Mouse (Mus musculus) bone marrow macrophage, adult 2 months (primary cell): Measurements from ENCODE around the gene Lgalsl. TPM values are rescaled to one million over a fixed set of nuclear protein-coding genes. Genes with fewer than 3 reads are reported as not detected.

Source experiments
- H3K27ac ChIP-seq: 2 replicates; pipeline ENCODE4 v1.5.1; 2012; ENCODE audit warnings: low read depth, low read length; ENCODE audit not compliant: insufficient read depth
- H3K4me1 ChIP-seq: 2 replicates; pipeline ENCODE4 v1.6.1; 2012; ENCODE audit warnings: low read length; ENCODE audit not compliant: control insufficient read depth, insufficient read depth
- H3K4me3 ChIP-seq: 2 replicates; pipeline ENCODE4 v1.5.1; 2012; ENCODE audit warnings: mild to moderate bottlenecking, low read length, moderate library complexity; ENCODE audit not compliant: insufficient read depth
- CTCF ChIP-seq: IDR thresholded peaks from 2 replicates; pipeline ENCODE4 v1.5.1; 2012; ENCODE audit warnings: low read depth, mild to moderate bottlenecking, low read length, moderate library complexity
- POLR2A ChIP-seq: IDR thresholded peaks from 2 replicates; pipeline ENCODE4 v1.6.1; 2012; ENCODE audit warnings: mild to moderate bottlenecking, low read depth, low read length, borderline replicate concordance
- polyA plus RNA-seq: library from polyadenylated mRNA; stranded (reverse); fragments of >200 nt; gene quantifications from 2 replicates; pipeline ENCODE4 v1.2.4, GENCODE M21; 2012; ENCODE audit not compliant: missing spikeins, insufficient read depth, insufficient read length

Gene Lgalsl
- polyA plus RNA-seq, 1 experiment: 0.38 TPM

DNA sequence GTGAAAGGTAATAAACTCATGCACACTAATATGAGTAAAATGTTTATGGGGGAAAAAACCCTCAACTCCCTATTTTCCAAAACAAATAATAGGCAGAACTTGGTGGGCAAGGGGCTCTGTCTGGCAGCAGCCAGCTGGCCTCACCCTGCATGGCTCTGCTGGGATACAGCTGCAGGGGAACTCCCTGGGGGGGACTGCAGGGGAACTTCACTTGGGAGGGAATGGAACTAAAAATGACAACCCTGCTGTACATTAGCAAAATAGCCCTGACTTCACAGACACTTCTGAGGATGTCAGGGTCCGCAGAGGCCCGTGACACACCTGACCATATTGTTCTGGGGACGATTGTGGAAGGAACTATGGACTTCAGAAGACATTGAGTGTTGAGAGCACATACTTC lies 29.5 kb upstream of the Lgalsl start:
- Histone ChIP-seq H3K4me3 (no peak overlapping the region), H3K4me1 (no peaks in the 10 kb centered on the region), H3K27ac (no peak overlapping the region)
- TF ChIP-seq CTCF: no peak
- TF ChIP-seq POLR2A: no peak

DNA sequence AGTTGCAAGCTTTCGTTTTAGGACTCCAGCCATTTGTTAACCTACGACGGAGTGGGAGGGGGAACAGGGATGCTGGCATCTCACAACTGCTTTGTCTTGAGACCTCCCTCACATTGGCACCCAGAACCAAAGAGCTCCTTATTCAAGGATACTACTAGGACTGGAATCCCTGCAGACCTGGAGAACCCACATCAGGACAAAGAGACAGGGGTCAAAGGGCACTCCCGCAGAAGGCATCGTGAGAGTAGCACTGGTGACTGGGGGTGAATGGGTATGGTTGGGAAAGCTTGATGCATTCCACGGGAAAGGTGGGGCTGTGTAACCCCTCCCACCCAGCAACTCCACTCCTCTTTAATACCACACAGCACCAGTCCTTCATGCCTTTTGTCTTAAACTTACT lies 29.0 kb upstream of the Lgalsl start:
- no peaks in the 10 kb centered on the region for H3K4me1 ChIP-seq
- H3K4me3 ChIP-seq: no peak overlapping the region
- TF ChIP-seq POLR2A (no peak), CTCF (no peak)
- no peak overlapping the region for H3K27ac ChIP-seq

DNA sequence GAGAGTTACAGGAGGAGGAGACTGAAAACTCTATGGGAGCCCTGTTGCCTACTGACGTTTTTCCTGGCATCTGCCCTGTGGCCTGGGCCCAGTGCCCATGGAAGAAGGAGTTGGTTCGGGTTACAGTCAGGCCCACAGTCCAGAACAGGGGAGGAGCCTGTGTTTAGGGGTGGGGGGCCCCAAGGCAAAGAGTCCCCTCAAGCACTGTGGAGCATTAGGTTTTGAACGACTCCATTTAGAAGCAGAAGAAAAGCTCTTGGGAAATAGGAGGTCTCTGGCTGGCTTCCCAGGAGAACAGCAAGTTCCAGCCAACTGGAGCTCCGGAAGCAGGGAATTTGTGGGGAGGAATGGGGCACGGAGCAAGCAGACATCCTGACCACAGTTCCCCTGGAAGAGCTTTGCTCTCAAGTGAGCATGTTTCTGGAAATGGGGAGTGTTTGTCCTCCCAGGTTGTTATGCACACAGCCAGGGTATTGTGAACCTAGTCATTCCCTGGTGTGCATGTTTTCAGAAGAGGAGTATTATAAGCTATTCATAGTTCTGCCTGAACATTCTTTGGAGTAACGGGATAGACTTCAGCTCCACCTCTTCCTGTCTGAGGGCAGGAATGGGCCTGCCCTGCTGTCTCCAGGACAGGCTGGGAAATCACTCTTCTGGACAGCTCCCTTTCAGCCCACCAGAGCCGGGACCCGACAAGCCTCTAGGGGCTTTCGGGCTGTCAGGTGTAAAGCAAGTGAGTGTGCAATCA lies 28.2 kb upstream of the Lgalsl start:
- H3K4me3 ChIP-seq: no peak overlapping the region
- no peak overlapping the region for H3K27ac ChIP-seq
- no peaks in the 10 kb centered on the region for H3K4me1 ChIP-seq
- TF ChIP-seq POLR2A (no peak), CTCF (no peak)

DNA sequence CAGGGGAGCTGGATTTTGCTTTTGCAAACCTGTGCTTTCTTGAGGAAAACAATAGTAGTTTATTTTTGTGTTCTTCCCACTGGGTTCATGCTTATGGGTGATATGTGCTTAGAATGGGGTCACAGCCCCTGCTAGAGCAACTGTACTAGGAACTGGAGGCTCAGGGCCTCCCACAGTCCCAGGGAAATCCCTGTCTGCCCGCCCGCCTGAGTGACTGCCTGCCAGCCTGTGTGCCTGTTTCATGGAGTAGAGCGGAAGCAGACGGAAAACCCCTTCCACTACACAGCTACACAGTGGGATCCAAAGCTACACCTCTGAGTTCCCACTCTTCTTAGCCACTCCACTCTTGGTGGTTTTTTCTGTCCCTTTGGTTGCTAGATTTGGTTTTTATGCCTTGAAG lies 27.1 kb upstream of the Lgalsl start:
- Histone ChIP-seq H3K4me1 (no peaks in the 10 kb centered on the region), H3K4me3 (no peak overlapping the region), H3K27ac (no peak overlapping the region)
- TF ChIP-seq POLR2A (no peak), CTCF (no peak)

DNA sequence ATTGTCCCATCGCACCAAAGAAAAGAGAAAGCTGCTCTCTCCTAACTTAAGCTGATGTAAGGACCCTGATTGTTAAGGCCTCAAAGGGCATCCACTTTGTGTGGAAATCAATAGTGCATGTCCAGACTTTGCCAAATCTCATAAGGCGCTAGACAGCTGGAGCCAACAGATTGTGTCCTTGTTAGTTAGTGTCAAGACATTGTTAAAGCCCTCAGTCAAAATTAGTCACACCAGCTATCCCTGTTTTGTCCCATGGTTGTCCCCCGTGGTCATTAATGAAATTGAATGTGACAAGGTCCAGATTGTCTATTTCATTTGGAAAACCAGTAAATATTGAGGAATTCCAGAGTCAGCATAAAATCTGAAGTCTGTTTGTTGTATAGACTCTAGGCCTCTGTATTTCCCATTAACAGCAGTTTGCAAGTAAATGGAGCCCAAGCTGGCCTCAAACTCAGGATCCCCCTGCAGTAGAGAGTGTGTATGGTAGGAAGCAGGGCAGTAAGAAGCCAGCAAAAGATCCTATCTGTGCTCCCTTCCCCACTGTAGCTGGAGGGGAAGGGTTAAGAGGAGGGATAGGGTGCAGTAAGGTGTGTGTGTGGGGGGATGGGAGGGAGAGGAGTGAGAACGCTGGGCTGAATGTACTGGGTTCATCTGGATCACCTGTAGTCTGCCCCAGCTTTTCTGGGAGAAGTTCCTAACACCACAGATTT lies 23.3 kb upstream of the Lgalsl start:
- TF ChIP-seq POLR2A: no peak
- TF ChIP-seq CTCF: no peak
- no peaks in the 10 kb centered on the region for H3K4me1 ChIP-seq
- H3K4me3 ChIP-seq: no peak overlapping the region
- H3K27ac ChIP-seq: no peak overlapping the region

DNA sequence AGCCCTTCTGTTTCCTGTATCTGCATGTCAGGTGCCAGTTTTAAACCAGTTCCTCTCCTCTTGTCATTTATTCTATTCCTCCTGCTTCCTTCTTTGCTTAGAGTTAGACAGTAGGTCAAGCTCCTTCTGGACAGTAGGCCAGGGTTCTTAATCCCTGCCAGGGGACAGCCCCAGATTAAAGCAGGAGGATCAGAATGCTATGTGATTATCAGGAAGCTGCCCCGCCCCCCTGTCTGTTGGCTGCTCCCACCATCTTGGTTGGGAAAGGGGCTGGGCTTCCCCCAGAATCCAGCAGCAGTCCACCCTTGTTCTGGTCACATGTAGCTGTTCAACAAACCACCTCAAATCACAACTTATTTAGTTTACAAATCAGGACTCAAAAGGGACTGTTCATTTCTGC lies 19.3 kb upstream of the Lgalsl start:
- Histone ChIP-seq H3K4me1 (peaks cover 9% of the 10 kb centered on the region), H3K27ac (no peak overlapping the region), H3K4me3 (no peak overlapping the region)
- no peak for TF ChIP-seq POLR2A
- TF ChIP-seq CTCF: no peak

DNA sequence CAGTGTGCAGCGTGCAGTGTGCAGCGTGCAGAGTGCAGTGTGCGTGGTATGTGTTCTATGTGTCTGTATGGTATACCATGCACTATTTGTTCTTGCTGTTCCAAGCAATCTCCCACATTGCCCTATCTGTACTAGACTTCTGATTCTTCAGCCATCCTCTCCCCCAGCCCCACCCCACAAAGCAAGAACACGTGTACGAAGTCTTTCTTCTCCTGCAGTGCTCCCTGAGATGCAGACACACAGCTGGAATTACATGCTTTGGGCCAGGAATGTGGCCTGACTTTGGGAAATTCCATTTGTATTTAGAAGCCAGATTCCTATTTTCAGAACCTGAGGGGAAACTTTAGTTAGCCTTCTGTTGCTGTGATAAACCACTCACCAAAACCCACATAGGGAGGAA lies 18.5 kb upstream of the Lgalsl start:
- H3K4me3 ChIP-seq: no peak overlapping the region
- peaks cover 9% of the 10 kb centered on the region for H3K4me1 ChIP-seq
- H3K27ac ChIP-seq: no peak overlapping the region
- TF ChIP-seq CTCF: no peak
- TF ChIP-seq POLR2A: no peak

DNA sequence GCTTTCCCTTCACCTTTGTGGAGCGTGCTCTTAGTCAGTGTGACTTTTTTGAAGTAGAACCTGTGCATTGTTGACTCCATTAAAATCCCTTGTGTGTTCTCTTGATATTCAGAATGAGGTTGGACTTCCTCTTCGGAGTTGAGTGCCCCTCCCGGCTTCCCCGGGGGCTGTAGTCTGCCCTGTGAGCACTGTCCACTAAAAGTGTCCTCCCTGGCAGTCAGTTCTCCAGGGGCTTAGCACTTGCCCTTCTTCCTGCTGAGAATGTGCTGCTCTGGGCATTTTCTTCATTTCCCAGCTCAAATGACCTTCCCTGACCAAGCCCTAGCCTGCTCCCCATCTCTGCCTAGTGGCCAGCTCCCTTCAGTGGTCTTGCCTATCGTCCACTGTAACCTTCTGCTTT lies 6.5 kb upstream of the Lgalsl start:
- H3K4me3 ChIP-seq: no peak overlapping the region
- TF ChIP-seq CTCF (no peak), POLR2A (no peak)
- H3K27ac ChIP-seq: no peak overlapping the region
- no peaks in the 10 kb centered on the region for H3K4me1 ChIP-seq

DNA sequence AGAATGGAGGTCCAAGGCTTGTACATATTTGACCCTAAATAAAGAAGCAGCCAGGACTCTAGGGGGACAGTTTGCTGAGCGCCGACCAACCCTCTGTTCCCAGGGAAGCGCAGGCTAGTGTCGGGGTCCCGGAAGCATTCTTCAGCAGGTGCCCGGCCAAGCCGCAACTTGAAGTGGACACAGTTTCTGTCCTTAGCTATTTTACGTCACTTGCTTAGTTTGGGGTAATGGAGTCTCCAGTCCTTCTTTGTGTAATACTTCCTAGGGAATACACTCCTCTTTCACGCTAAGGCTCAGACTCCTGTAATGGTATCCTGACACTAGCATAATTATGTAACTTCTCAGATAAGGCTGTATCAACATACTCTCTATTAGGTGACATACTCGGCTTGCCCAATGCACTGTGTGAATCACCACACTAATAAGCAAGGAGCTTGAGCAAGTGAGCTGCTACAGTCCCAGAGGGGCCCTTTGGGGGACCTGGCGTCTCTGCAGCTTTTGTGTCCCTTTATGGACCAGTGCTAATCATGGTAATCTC lies 813 bp upstream of the Lgalsl start:
- TF ChIP-seq CTCF: no peak
- TF ChIP-seq POLR2A: no peak
- Histone ChIP-seq H3K27ac (no peak overlapping the region), H3K4me3 (peak overlapping the region; percentile 92), H3K4me1 (peaks cover 4% of the 10 kb centered on the region; the same call in 1 of the 2 replicates)
